Mouse (Mus musculus): ENCODE data around the gene A230072I06Rik. TPM values are rescaled to one million over a fixed set of nuclear protein-coding genes. Genes with fewer than 3 reads are reported as not detected.
A peak's percentile ranks its signal among the peaks of the same experiment; 100 is the strongest.

The A230072I06Rik gene
- 0.22 TPM in 1 of 2 replicates, not detected in the other for polyA plus RNA-seq (2016; fragmentation: Nextera tagmentation; extraction: Ambion mirVana)

DNA sequence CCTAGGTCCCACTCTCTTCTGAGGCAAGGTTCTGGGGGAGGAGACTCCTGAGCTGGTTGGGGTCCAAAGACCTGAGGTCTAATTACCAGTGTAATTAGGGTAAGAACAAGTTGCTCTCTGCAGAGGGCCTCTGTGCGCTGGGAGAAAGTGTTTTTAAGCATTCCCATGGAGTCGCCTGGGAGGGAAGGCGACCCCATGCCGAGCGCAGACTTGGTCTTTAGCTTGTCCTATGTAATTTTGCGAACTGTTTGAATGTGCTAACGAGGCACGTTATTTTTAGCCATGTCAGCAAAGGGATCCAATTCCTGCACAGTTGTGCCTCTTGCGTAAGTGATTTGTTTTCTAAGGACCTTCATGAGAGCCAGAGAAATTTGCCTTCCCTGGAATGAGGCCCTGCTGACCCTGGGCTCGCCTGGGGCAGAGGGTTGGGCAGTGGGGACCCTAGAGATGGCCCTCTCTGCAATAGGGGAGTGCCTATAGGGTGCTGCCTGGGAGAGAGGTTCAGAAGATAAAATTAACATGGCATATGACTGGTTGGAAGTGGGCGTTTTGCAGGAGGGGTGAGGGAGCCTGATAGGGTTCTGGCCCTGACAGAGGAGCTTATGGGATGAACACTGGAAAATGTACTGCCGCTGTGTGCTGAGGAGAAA, at the start of gene A230072I06Rik:
Gene A230072I06Rik (plus strand): TSS at position 157 of the 650 bp plus-strand sequence.
- H3K9me3 ChIP-seq = no peaks in the 10 kb centered on the region
- H3K4me1 ChIP-seq = peaks cover 14% of the 10 kb centered on the region; the same call in 1 of the 2 replicates
- no peak for ATAC-seq (ENCODE audit: low FRiP score, low read depth)
- H3K27me3 ChIP-seq = peaks cover 45% of the 10 kb centered on the region
- no peak within 1 kb of the TSS for H3K4me2 ChIP-seq (replicated peaks)
- H3K9ac ChIP-seq (replicated peaks) = no peak within 1 kb of the TSS
- no peaks in the 10 kb centered on the region for H3K36me3 ChIP-seq
- no peak within 1 kb of the TSS for H3K4me3 ChIP-seq
- H3K27ac ChIP-seq (replicated peaks) = no peak within 1 kb of the TSS
- 40% methylated on average over 12 of the region's 12 CpGs for WGBS

DNA sequence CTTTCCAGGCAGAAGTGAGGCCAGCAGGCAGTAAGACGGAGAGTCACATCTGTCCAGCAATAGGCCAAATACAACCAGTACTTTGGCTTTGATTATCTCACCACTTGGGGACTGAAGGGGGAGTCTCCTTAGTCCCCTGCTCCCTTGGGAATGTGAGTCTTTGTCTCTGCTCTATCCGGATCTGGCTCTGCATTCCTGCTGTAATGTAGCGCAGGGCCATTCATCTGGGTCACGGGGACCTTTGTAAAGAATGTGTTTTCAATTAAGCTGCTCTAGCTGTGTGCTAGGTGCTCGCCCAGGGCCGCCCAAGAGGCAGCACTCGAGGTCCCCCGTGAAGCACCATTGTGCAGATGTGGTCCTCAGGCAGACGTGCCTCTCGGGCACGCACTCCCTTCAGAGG, 44.6 kb upstream of the A230072I06Rik start:
- peak; percentile 27; the same call in 1 of the 2 replicates for ATAC-seq (ENCODE audit: low FRiP score, low read depth)
- H3K27ac ChIP-seq (replicated peaks) = no peak overlapping the region
- H3K9me3 ChIP-seq = no peaks in the 10 kb centered on the region

DNA sequence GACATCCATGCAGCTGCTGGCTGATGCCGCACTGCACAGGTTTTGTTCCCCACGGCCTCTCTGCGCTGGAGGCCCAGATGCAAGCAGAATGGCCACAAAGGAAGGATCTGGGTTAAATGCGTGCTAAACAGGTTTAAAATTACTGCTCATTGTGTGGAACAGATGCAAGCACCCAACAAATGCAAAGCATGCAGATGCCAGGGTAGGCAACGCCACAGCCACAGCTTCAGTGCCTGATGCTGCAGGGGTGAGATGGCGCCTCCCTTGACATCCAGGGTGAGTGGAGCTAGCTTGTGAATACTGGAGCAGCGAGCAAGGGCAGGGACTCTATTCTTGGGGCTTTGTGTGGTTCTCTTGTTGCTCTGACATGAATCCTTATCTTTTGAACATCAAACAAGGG, 39.8 kb upstream of the A230072I06Rik start:
- Histone ChIP-seq H3K9me3 (no peaks in the 10 kb centered on the region), H3K4me2 (replicated peaks) (no peak overlapping the region), H3K4me3 (no peak overlapping the region), H3K9ac (replicated peaks) (no peak overlapping the region), H3K4me1 (peaks cover 26% of the 10 kb centered on the region), H3K36me3 (no peaks in the 10 kb centered on the region), H3K27me3 (peaks cover 27% of the 10 kb centered on the region), H3K27ac (replicated peaks) (no peak overlapping the region)
- ATAC-seq (ENCODE audit: low FRiP score, low read depth) = no peak
- 70% methylated on average over 7 of the region's 7 CpGs for WGBS

More for the DNA sequence above, 44.6 kb upstream of the A230072I06Rik start:
- Histone ChIP-seq H3K9ac (replicated peaks) (no peak overlapping the region), H3K4me2 (replicated peaks) (no peak overlapping the region), H3K4me3 (no peak overlapping the region), H3K27me3 (peaks cover 37% of the 10 kb centered on the region), H3K4me1 (peaks cover 17% of the 10 kb centered on the region), H3K36me3 (no peaks in the 10 kb centered on the region)
- 14% methylated on average over 11 of the region's 11 CpGs for WGBS

DNA sequence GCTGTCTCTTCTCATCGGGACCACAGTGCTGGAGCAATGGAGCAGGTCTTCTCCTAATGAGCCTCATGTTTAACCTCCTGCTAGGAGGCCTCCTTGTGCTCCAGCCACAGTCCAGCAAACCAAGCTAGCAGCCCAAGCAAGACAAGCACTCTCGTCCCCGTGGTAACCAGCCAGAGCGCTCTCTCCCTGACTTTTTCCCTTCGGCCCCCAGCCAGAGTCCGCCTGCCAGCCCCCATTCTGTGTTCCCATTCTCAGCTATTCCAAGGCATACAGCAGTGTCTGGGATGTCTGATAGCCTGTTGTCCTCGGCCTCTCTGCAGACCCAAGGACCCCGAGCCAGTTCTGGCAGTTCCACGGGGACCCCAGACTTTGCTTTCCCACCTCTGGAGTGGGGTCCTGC, 38.5 kb upstream of the A230072I06Rik start:
- no peak overlapping the region for H3K4me2 ChIP-seq (replicated peaks)
- H3K27ac ChIP-seq (replicated peaks) = no peak overlapping the region
- H3K9ac ChIP-seq (replicated peaks) = no peak overlapping the region
- H3K36me3 ChIP-seq = no peaks in the 10 kb centered on the region
- no peak overlapping the region for H3K4me3 ChIP-seq
- peaks cover 31% of the 10 kb centered on the region for H3K27me3 ChIP-seq
- H3K9me3 ChIP-seq = no peaks in the 10 kb centered on the region
- WGBS = 61% methylated on average over 9 of the region's 9 CpGs
- peaks cover 18% of the 10 kb centered on the region for H3K4me1 ChIP-seq
- ATAC-seq (ENCODE audit: low FRiP score, low read depth) = no peak

DNA sequence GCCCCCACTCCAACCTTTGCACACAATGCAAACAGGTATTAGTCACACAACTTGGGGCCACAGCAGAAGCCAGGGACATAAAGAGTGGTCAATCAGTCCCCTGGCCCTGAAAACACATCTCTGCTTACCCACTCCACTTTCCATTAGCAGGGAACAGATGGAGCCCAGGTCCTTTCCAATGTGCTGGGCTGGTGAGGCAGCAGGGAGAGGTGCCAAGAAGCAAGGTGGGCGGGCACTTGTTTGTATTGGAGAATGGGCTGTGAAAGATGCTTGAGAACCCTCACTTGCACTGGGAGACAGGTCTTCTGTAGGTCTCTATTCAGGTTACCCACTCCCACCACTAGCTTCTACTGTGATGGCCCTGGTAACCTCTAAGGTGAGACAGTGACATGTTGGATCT, 34.9 kb upstream of the A230072I06Rik start:
- no peak for ATAC-seq (ENCODE audit: low FRiP score, low read depth)
- WGBS = 68% methylated on average over 1 of the region's 1 CpGs
- Histone ChIP-seq H3K9me3 (no peaks in the 10 kb centered on the region), H3K4me1 (peaks cover 15% of the 10 kb centered on the region), H3K27ac (replicated peaks) (no peak overlapping the region), H3K4me3 (no peak overlapping the region), H3K9ac (replicated peaks) (no peak overlapping the region), H3K27me3 (peaks cover 32% of the 10 kb centered on the region), H3K4me2 (replicated peaks) (no peak overlapping the region), H3K36me3 (no peaks in the 10 kb centered on the region)

DNA sequence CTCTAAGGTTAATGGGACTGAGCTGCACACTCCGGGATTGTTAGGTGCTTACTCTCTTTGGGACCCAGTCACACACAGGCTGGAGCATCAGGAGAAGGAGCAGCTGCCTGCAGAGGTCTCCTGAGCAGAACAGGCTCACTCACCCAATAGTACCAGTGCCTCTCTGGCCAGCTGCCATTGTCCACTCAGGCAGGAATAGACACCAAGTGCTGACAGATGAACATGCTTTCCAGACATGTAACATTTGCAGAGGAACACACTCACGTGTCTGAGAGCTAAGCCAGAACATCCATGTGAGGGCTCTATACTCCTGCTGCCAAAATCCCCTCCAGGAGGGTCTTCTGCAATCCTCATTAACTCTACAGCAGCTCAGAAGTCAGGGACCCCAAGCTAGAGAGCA, 18.7 kb upstream of the A230072I06Rik start:
- ATAC-seq (ENCODE audit: low FRiP score, low read depth) = no peak
- no peaks in the 10 kb centered on the region for H3K9me3 ChIP-seq
- H3K9ac ChIP-seq (replicated peaks) = no peak overlapping the region
- no peak overlapping the region for H3K4me3 ChIP-seq
- H3K27ac ChIP-seq (replicated peaks) = no peak overlapping the region
- peaks cover 10% of the 10 kb centered on the region for H3K4me1 ChIP-seq
- H3K27me3 ChIP-seq = peaks cover 36% of the 10 kb centered on the region
- no peak overlapping the region for H3K4me2 ChIP-seq (replicated peaks)
- 87% methylated on average over 2 of the region's 2 CpGs for WGBS
- no peaks in the 10 kb centered on the region for H3K36me3 ChIP-seq

DNA sequence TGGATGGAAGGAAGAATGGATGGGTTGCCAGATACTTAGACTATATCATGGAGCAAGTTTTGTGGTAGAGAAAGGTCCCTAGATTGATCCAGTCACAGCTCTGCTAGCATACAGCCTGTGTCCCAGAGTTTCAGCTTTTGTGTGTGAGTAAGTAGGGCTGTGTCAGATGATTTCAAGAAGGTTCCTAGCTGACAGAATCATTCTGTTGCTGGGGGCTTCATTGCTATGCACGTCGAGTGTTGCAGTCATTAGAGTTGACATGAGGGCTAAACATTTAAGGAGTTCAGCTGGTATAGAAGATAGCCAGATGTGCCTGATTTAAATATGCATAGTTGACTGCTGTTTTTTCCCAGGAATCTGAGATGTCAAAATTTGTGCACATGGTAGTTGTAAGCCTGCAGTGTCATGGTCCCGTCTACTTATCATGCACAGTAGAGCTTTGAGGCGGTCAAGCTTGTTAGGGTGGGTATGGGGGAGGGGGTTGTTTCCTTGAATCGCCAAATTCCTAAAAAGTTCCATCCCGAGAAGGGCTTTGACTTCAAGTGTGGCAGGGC, 18.1 kb upstream of the A230072I06Rik start:
- 78% methylated on average over 6 of the region's 6 CpGs for WGBS
- H3K36me3 ChIP-seq = no peaks in the 10 kb centered on the region
- ATAC-seq (ENCODE audit: low FRiP score, low read depth) = no peak
- no peak overlapping the region for H3K27ac ChIP-seq (replicated peaks)
- peaks cover 10% of the 10 kb centered on the region for H3K4me1 ChIP-seq
- H3K4me3 ChIP-seq = no peak overlapping the region
- H3K4me2 ChIP-seq (replicated peaks) = no peak overlapping the region
- H3K27me3 ChIP-seq = peaks cover 30% of the 10 kb centered on the region
- H3K9me3 ChIP-seq = no peaks in the 10 kb centered on the region
- no peak overlapping the region for H3K9ac ChIP-seq (replicated peaks)

DNA sequence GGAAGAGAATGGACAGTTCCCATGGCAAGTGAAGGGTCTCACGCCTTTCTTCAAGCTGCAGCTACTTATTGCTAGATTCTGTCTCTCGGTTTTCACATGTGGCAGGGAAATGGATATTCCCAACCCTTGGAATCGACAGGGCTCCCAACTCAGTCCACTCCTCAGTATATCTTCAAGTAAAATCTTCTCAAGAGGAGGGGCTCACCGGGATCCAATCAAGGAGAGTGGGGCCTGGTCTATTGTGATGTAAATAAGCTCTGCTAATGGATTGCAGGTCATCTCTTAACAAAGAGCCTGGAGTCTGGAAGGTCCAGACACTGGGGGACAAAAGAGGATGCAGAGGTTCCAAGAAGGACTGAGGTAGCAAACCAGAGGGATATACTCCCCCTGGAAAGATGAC, 17.1 kb upstream of the A230072I06Rik start:
- H3K9ac ChIP-seq (replicated peaks) = no peak overlapping the region
- H3K27ac ChIP-seq (replicated peaks) = no peak overlapping the region
- peaks cover 10% of the 10 kb centered on the region for H3K4me1 ChIP-seq
- no peak overlapping the region for H3K4me3 ChIP-seq
- 0 out of 2 replicates have a peak, but pooled peaks have one; percentile 38 for ATAC-seq (ENCODE audit: low FRiP score, low read depth)
- no peaks in the 10 kb centered on the region for H3K36me3 ChIP-seq
- 46% methylated on average over 4 of the region's 4 CpGs for WGBS
- H3K9me3 ChIP-seq = no peaks in the 10 kb centered on the region
- no peak overlapping the region for H3K4me2 ChIP-seq (replicated peaks)
- peaks cover 29% of the 10 kb centered on the region for H3K27me3 ChIP-seq

DNA sequence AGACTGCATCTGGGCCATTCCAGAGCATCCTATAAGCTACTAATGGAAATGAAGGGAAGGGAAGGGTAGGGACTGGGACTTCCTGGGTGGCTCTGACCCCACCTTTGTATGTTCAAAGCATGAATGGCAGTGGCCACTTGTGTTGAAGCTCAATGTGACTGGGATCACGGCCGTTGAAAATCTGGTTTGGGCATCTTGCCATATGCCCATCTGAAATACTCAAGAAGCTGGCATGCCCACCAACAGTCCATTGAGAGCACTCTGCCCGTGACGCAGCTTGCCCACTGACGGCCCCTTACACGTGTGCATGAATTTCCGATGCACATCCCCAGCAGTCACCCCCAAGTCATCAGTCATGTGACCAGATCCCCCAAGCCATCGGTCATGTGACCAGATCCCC, 13.6 kb upstream of the A230072I06Rik start:
- H3K27ac ChIP-seq (replicated peaks) = no peak overlapping the region
- peaks cover 12% of the 10 kb centered on the region for H3K4me1 ChIP-seq
- H3K4me3 ChIP-seq = no peak overlapping the region
- peaks cover 21% of the 10 kb centered on the region for H3K27me3 ChIP-seq
- H3K9ac ChIP-seq (replicated peaks) = no peak overlapping the region
- WGBS = 96% methylated on average over 8 of the region's 8 CpGs
- H3K4me2 ChIP-seq (replicated peaks) = no peak overlapping the region
- no peaks in the 10 kb centered on the region for H3K9me3 ChIP-seq
- H3K36me3 ChIP-seq = no peaks in the 10 kb centered on the region
- no peak for ATAC-seq (ENCODE audit: low FRiP score, low read depth)

DNA sequence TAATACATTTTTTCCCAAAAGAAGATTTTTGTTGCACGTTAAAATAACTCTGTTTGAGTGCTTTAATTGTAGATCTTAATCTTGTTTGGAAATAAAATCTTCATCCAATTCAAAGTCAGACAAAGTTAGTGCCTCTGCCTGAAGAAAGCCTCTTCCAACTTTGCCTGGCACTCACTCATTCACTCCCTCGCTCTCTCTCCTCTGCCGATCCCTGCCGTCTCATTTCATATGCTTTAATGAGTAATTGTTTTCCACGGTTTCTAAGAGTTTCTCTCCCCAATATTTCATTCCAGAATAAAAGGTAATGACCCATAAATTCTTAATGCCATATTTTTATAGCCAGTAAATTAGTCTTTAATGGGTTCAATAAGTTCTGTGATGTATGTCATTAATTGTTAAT, 10.8 kb upstream of the A230072I06Rik start:
- Histone ChIP-seq H3K36me3 (no peaks in the 10 kb centered on the region), H3K4me2 (replicated peaks) (no peak overlapping the region), H3K27me3 (peaks cover 29% of the 10 kb centered on the region), H3K9me3 (no peaks in the 10 kb centered on the region), H3K9ac (replicated peaks) (no peak overlapping the region), H3K4me1 (peaks cover 3% of the 10 kb centered on the region; the same call in 1 of the 2 replicates), H3K27ac (replicated peaks) (no peak overlapping the region), H3K4me3 (no peak overlapping the region)
- 49% methylated on average over 5 of the region's 5 CpGs for WGBS
- no peak for ATAC-seq (ENCODE audit: low FRiP score, low read depth)

DNA sequence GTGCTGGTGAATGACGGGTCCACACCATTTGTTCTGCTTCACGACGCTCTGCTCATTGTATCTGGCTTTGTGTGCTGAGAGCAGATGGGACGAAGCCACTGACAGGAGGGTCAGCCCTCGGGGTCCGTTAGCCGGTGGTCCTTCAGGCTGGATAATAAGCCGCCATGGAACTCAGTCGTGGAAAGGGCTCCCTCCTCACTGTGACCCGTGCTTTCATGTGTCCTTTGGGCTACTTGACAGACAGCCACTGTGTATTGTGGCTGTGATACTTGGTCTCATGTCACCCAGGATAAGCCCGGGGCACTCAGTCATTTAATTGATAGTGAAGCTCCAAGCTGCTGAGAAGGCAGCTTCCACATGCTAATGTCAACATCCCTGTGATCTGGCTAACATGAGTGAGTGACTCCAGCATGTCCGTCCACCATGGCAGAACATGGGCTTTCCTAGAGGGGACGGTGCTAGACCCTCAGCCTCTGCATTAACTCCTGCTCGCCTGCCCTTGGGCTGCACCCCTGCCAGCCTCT, 10.3 kb upstream of the A230072I06Rik start:
- H3K4me1 ChIP-seq = peaks cover 3% of the 10 kb centered on the region; the same call in 1 of the 2 replicates
- H3K36me3 ChIP-seq = no peaks in the 10 kb centered on the region
- peaks cover 24% of the 10 kb centered on the region for H3K27me3 ChIP-seq
- WGBS = 27% methylated on average over 14 of the region's 14 CpGs
- H3K9ac ChIP-seq (replicated peaks) = no peak overlapping the region
- H3K9me3 ChIP-seq = no peaks in the 10 kb centered on the region
- peak; percentile 83 for ATAC-seq (ENCODE audit: low FRiP score, low read depth)
- no peak overlapping the region for H3K4me3 ChIP-seq
- H3K4me2 ChIP-seq (replicated peaks) = 0 out of 2 replicates have a peak overlapping the region, but pooled peaks have one; percentile 6
- H3K27ac ChIP-seq (replicated peaks) = peak overlapping the region; percentile 8; the same call in 1 of the 2 replicates

DNA sequence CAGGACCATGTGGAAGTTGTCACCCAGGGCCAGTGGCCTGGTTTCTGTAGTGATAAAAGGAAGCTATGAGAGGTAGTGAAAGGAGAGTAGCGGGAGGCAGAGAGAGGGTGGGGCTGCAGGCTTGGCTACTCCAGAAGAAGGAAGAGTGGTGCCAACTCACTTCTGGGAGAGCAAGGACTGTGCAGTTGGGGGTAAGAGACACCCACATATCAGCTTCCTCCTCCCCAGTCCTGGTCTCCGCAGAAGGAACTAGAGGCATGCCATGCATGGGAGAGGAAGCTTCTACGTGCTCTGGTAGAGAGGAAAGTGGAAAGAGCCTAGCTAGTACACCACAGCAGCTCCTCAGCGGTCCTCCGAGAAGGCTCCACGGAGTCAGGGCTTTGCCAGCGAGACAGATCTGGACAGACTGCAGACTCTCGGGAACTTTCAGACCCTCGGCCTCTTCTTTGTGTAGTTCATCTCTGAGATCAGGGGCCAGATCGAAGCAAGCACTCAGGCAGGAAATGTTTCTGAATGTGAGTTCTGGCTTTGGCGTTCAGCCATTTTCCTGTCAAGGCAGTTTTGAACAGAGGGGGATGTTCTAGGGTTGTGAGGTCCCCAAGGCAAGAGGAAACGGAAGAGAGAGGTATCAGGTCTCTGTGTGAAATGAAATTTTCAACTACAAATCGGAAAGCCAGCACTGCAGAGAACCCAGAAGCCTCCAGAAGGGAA, 1.0 kb downstream of the A230072I06Rik start:
- H3K4me1 ChIP-seq = peaks cover 14% of the 10 kb centered on the region; the same call in 1 of the 2 replicates
- H3K9me3 ChIP-seq = no peaks in the 10 kb centered on the region
- no peak overlapping the region for H3K4me2 ChIP-seq (replicated peaks)
- peaks cover 39% of the 10 kb centered on the region for H3K27me3 ChIP-seq
- H3K27ac ChIP-seq (replicated peaks) = no peak overlapping the region
- WGBS = 81% methylated on average over 13 of the region's 13 CpGs
- no peak for ATAC-seq (ENCODE audit: low FRiP score, low read depth)
- no peaks in the 10 kb centered on the region for H3K36me3 ChIP-seq
- no peak overlapping the region for H3K4me3 ChIP-seq
- no peak overlapping the region for H3K9ac ChIP-seq (replicated peaks)
